Mouse (Mus musculus) hematopoietic multipotent progenitor cell, adult 10-12 weeks (in vitro differentiated cells): ENCODE measurements around the gene Itga4. TPM values are rescaled to one million over a fixed set of nuclear protein-coding genes. Genes with fewer than 3 reads are reported as not detected.

Experiments
- polyA plus RNA-seq: library from polyadenylated mRNA; stranded (reverse); fragments of >175 nt; gene quantifications from 2 replicates; pipeline ENCODE4 v1.2.3, GENCODE M21; 2012; ENCODE audit warnings: low replicate concordance

Itga4 gene
- 30.6 and 66.8 TPM in 2 replicates for polyA plus RNA-seq

DNA sequence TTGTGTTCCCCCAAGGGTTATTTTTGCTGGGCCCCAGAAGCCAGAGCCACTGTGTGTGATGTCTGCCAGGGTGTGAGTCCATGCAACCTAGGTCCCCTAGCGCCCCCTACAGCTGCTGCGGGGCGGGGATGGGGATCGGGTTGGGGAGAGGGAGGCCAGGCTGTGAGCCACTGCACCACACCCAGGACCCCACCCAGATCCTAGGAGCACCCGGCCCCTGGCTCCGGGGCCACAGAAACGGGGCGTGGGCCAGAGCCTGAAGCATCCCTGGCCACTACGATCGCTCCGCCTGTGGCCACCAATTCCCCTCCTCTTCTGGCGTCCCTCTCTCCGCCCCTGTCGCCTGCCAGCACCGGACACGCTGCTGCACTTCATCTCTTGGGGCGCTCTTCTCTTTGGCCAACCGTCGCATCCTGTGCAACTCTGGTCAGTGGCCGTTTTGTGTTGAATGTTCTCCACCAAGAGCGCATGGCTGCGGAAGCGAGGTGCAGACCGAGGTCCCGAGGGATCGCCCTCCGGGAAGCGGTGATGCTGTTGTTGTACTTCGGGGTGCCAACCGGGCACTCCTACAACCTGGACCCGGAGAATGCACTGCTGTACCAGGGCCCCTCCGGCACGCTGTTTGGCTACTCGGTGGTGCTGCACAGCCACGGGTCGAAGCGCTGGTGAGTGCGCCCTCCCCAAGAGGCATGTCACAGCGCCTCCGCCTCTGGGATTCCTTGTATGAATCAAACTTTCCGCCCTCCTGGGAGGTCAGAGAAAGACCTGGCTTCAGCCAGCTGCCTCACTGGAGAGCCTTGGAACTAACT lies at the start of gene Itga4:
Gene Itga4 (plus strand): TSS at position 235 of the 809 bp plus-strand sequence.

Other genes with a start within 250 kb of the Itga4 start
- not detected in 2 replicates for gene Neurod1, start 201.3 kb downstream of the Itga4 start, polyA plus RNA-seq
- gene Cerkl, start 201.4 kb downstream of the Itga4 start, polyA plus RNA-seq = 0.35 and 2.4 TPM in 2 replicates